Mouse (Mus musculus) G1E (cell line): Measurements from ENCODE around the gene Hmbs.

Source experiments
- CTCF ChIP-seq: IDR thresholded peaks from 2 replicates; pipeline ENCODE4 v1.5.1; 2012; ENCODE audit warnings: low read depth, low read length, inconsistent platforms, mixed read lengths
- GATA1 ChIP-seq: IDR thresholded peaks from 2 replicates; pipeline ENCODE4 v1.6.1; 2012; ENCODE audit warnings: borderline replicate concordance, low read length, inconsistent platforms, mixed read lengths
- POLR2AphosphoS5 ChIP-seq: IDR thresholded peaks from 2 replicates; pipeline ENCODE4 v1.6.1; 2012; ENCODE audit warnings: low read depth, low read length, inconsistent platforms; ENCODE audit not compliant: insufficient replicate concordance
- TAL1 ChIP-seq: conservative IDR thresholded peaks from 2 replicates; pipeline ENCODE4 v1.6.1; 2012; ENCODE audit warnings: low read depth, low read length, inconsistent platforms, mixed read lengths

DNA sequence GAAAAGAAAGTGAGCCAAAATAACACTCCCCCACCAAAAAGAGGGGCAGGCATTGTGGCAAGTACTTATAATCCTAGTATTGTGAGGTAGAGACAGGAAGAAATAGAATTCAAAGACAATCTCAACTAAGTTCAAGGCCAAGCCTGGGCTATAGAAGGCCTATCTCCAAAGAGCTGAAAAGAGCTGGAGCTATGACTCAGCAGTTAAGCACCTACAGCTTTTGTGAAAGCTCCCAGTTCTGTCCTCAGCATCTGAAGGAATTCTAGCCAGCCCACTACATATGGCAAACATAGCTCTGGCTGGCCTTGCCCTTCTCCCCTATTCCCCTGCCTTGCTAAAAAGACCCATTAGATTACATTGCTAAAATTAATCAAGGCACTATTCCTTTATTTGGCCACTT, 29.4 kb upstream of the Hmbs start:
- TF ChIP-seq CTCF (no peak), GATA1 (no peak), POLR2AphosphoS5 (no peak), TAL1 (no peak)
